Mouse (Mus musculus): ENCODE results near the gene Tnr.
A peak's percentile ranks its signal among the peaks of the same experiment; 100 is the strongest.

Tnr gene

DNA sequence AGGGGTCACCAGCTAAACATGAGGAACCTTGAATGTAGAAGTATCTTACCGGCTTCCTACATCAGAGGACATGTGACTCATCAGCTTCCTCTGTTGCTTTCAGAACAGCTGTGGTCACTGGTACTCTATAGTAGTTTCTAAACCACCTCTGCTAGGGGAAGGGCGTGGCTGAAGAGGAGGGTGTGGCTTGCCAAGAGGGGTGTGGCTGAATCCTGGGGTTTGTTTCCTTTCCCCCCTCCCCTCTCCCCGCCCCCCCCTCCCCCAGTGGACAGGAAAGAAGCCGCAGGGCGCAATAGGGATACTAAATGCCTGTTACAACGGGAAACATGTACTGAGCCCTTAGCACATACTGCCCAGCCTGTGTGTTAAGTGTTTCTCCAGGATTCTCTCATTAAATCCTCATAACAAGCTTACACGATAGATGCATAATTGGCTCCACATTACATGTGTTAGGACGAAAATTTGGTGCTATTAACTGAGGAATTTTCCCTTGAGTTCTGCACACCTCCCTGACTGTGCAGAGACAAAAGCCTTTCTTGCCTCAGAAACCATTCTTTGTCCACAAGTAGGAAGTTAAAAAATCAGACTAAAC lies 289.3 kb downstream of the Tnr start:
- peak; percentile 70 for DNase-seq

DNA sequence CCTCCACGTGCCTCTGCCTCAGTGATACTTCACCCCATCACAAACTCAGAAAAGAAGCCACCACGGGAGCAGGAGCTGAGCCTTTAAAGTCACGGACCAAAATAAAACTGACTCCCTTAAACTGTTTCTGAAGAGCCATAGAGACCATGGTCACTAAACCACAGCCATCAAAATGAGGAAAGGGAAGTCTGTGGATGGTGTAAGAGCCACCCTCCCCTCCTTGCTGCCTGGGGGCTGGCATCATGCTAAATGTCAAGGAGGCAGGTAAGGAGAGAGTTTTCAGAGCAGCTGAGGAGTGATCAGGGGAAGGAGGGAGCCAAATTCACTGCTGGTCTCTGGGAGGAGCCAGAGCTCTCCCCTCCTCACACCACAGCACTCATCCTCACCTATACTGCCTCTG lies 290.8 kb downstream of the Tnr start:
- DNase-seq: no peak

DNA sequence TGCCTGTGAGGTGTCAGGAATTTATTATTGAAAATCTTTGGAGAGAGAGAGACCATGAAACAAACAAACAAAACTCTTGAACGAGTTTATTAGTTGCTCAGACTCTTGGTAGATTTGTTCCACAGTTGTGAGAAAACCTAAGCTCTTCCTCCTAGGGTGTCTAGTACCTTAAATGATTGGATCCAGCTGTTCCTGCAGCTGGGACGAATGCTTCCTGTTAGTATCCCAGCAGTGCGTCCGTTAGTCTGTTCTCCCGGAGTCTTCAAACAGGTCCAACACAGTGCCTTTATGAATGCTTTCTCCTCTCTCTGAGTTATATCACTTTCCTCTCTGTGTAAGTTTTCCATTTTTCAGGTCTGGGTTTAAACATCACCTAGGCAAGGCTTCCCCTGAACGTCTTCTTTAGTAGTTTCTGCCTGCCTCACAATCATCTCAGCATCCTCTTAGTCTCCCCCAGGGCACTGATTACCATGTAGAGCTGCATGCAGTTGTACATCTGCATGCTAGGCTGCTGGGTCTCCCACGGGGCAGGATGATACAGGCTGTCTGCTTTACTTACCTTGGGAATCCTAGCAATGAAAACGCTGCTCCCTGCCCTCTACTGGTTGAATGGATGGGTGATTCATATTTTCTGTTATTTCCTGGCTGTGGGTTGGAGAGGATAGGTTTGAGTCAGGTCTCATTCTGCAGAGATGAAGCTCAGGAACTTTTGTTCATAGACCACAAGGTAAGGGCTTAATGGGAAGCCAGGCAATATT lies 293.2 kb downstream of the Tnr start:
- peak; percentile 11 for DNase-seq

DNA sequence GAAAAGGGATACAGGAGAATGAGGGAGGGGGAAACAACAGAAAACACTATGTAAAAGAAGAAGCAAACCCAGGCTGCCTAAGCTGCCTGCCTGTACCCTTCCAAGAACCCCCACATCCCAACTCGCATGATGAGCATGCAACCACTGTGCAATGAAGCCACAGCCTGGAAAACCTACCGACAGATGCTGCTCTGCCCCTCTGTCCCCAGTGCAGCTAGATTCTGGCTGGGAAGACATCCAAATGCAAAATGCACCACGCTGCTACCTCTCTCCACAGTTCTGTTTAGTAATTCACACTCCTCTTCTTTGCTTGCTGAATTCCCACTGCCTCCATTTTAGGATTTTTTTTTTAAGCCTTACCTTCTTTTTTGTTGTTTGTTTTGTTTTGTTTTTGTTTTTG lies 295.9 kb downstream of the Tnr start:
- DNase-seq: no peak

DNA sequence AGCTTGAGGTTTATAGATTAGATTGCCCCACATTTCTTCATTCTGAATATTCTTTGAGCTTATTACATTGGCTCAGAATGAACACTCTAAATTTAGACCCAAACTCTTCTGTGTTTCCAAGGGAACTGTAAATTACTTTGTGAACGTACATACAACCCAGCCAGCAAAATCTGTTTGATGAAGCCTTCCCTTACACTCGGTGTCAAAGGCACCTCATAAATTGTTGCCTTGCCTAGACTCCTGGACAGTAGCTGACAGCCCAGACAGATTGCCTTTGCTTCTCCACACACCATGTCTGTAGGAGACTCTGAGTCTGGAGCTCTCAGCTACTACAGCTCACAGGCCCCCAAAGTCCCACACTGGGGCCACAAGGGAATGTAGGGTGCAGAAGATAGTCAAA lies 298.8 kb downstream of the Tnr start:
- DNase-seq: no peak

DNA sequence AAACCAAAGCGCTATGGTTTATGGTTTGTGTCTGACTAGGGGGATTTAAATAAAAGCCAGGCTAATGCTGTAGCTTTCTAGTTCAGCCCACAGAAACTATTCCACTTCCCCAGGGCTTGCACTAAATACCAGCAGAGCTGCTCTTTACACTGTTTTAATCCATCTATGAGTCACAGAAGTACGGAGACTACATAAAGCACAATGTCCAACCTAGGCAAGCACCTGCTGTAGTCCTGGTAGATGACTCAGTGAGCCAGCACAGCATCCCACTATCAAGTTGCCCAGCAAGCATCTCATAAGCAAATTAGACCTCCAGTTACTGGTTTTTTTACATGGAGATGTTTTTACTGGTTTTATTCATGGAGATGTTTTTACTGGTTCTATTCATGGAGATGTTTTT lies 305.0 kb downstream of the Tnr start:
- DNase-seq: no peak

DNA sequence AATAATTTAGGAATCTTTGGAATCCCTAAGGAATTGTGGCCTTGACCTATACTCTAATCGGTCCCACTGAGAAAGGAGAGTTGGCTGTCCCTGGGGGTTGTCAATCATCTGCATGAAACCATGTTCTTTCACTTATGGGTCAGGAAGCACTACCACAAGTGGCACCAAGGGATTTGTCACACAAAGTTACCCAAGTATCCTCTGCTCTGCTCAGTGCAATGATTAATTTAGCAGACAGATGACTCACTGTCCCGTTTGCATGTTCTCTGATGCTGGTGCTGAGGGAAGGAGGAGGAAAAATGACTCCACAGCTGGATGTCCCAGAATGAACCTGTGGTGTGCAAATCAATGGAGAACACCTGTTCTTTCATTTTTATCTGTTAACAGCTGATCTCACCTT lies 309.6 kb downstream of the Tnr start:
- DNase-seq: no peak

DNA sequence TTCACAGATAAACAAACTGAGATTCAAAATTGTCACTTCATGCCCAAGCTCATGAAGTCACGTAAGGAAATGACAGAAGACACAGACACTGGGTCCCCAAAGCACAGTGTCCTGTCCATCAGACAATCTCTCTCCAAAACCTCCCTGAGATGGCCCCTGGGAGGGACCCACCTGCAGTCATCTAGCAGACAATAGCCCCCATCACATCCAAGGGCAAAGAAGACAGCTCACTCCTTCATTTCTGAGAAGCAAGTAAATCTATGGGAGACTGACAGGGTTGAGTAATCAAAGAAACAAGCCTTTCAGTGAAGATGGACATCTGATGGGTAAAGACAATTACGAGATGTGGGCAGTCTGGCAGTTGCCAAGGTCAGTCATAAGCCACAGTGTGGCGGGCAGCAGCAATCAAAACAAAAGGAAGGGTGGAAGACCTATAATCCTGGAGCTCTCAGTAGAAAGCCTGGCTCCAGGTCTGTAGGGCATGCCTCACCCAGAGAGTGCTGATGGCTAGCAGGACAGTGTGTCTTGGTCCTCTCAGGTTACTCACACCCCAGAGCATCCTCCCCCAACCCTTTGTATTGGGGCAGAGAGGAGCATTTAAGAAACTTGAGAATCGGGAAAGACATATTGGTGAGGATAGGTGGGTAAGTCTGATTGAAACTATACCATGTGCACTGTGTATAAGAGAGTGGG lies 310.2 kb downstream of the Tnr start:
- no peak for DNase-seq

DNA sequence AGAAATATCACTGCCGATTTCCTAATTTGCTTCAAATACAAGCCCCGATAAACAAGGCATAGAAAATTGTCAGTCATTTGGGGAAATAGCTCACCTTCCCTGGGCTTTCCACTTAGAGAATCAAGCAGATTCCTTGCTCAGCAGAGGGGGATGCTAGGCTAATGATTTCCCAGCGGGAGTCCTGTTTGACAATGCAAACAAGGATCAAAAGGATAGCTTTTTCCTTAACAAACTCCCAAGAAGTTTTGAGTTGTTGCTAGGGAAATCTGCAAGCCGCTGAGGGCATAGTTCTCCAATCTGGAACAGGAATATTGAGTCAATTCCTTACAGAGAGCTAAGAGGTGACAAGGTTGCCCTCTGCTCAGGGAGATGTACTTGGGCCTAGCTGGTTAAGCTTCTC lies 311.6 kb downstream of the Tnr start:
- DNase-seq: no peak

DNA sequence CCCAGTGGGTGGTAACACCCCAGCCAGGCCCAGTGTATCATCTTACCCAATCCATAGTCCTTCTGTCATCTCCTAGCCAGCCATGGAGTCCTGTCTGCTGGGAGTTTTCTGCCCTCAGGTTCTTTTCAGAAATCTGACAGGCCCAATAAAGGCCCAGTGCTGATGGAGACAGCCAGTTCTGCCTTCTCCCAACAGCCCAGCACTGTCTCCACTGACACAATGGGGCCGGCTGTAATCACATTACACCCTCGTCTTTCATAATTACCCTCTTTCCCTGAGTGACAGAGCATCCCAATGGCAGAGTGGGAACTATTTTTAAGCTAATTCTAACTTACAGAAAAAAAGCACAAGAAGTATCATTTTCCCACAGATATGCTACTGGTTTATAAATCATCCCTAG lies 316.8 kb downstream of the Tnr start:
- DNase-seq: no peak

DNA sequence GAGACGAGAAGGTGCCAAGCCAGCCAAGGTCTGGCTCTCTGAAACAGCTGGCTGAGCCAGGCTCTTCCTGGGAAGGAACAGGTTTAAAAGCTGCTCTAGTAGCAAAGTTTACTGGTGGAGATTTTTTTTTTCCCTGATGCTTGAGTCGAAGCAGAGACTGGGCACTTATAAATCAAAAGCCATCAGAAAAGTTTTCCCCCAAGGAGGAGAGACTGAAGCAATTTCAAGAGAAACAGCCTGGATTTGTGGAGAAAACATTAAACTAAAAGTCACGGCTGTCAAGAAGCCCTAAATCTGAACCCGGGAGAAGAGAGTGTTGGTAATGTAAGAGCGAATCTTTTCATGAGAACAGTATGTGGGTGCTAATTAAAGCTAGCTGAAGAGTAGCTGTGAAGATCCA lies 319.3 kb downstream of the Tnr start:
- no peak for DNase-seq

DNA sequence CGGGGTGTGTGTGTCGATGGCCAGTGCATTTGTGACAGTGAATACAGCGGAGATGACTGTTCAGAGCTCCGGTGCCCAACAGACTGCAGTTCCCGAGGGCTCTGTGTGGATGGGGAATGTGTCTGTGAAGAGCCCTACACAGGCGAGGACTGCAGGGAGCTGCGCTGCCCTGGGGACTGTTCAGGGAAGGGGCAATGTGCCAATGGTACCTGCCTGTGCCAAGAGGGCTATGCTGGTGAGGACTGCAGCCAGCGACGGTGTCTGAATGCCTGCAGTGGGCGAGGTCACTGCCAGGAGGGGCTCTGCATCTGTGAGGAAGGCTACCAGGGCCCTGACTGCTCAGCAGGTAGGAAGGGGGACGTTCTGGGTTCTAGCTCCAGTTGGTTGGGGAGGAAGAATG lies 328.5 kb downstream of the Tnr start:
- DNase-seq: peak; percentile 8

DNA sequence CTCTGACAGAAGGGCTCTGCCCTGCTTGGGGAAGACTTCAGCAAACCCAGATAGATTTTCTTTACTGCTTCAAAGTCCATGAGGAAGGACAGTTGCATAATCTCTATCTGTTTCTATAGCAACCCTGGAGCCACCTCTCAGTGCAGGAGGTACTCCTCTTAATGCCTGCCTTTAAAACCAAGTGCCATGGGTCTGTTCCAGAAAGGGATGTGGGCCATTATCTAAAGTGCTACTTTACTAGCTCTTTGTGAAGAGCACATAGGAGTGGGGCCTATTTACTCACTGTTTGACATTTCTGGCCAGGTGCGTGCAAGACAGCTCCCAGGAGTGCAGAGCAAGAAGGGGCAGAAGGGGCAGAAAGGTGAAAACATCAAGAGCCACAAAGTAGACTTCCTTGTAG lies 330.7 kb downstream of the Tnr start:
- no peak for DNase-seq

DNA sequence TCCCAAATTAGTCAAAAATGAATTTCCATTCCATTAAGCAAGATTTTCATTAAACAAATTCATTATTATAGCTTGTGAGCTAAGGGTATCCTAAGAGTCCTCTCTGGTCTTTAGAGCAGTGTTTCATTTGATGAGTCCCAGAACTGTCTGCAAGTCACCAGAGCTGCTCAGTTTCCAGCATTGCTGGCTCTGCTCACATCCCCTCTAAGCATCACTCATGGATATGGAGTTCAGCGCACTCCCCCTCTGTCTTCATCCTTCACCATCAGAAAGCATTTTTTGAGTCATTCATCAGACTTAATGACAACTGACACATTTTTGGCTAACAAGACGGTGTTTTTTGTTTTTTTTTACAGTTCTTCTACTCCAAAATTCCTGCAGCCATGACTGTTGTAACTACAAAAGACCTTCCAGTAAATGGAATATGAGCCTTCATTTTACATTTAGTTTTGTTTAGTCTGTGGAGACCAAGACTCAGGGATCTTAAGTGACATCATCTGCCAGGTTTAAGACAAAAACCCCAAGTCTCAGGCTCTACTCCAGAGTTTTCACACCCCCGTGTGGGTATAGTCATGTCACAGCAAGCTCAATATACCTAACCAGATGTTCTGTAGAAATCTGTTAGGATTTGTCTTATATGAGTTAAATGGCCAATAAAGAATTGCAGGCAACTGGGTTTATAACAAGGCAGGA lies 338.4 kb downstream of the Tnr start:
- no peak for DNase-seq

DNA sequence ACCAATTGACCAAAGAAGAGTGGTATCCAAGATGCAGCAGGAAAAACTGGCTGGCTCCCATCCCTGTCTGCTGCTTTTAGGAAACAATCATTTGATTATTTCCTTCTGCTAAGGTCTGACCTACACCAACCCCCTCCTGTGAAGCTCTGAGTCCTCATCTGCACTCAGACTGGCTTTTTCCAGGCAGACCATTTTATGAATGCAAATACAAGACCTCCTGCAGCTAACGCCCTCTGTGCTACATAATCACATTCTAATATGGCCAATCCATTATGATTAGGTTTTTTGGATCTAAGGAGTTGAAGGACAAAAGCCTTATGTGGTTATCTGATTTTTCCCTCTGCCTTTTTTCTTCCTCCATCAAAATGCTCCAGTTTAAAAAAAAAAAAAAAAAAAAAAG lies 342.1 kb downstream of the Tnr start:
- DNase-seq: no peak

DNA sequence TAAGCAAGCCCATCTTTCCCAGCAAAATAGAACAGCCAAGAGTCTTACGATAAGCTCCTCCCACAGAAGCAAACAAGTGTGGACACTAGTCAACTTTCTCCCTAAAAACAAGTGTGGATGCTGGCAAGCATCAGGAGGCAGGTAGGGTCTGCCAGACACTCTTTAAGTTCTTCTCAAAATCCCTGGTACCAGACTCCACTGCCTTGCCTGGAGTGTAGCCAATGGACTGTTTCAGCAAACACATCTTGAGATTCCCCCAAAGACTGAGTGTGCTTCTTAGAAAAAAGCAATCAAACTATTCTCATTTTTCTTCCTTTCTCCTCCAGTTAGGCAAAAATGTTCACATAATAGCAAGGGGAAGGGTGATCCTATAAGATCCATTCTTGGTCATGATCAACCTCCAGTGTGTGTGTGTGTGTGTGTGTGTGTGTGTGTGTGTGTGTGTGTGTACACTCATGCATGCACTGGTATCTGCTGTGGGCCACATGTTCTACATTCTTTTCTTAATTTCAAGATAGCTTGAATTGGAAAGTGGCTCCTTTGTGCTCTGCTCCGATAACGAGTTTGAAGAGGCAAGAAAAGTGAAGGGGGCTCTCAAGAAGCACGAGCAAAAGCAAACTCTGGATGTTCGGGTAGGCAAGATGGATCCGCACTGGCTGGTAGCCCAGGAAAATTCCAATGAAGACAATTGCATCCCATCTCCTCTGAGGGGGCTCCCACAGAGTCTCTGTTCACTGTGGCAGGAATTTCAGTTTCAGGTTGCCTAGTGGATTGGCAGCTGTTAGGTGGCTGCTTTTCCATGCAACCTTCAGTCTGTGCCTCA lies 346.3 kb downstream of the Tnr start:
- no peak for DNase-seq

DNA sequence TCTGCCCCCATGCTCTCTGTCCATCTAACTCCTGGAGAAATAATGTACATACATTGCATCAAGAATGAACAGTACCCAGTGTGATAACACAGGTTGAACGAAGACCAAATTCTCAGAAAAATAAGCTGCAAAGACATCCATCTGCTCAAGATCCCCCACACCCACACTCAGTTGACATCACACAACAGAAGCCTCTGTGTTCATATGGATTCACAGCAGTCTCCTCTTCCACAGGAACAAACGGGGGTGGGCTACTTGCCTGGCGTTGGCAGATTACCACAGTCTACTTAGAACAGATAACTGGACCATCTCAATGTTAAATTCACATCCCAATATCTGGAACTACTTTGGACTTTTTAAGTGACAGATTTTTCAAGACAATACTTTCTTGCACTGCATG lies 349.3 kb downstream of the Tnr start:
- no peak for DNase-seq

DNA sequence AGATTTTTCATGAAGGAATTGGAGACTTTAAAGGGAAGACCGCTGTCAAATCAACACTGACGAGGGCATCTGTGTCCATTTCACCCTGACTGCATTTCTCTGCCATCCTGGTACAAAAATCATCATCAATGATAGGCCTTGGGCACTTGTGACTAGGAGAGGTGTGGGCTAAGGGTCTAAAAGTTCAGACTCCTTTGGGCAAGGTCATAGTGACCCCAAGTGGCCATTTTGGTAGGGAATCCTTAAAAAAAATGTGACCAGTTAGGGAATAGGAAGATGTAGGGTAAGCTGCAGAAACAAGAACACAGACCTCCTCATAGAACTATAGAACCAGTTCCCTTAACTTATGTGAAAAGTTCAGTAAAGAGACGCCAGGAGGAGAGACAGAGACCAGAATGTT lies 355.1 kb downstream of the Tnr start:
- DNase-seq: no peak

DNA sequence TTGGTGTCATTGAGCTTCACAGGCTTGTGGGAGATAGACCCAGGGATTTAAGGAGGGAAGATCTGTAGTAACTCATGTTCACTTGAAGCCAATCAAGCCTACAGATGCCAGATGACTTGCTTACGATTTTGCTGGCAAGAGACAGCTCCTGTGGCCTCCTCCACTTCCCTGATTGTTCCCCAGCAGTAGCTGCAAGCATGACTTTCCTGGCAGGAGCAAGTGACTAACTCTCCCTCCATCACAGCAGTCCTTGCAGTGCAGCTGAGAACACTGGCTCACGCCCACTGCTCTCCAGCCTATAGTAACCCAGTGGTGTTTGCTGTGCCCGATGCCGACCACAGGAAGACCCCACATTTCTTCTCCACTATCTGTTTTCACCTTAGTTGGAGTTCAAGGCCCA lies 356.3 kb downstream of the Tnr start:
- DNase-seq: no peak

DNA sequence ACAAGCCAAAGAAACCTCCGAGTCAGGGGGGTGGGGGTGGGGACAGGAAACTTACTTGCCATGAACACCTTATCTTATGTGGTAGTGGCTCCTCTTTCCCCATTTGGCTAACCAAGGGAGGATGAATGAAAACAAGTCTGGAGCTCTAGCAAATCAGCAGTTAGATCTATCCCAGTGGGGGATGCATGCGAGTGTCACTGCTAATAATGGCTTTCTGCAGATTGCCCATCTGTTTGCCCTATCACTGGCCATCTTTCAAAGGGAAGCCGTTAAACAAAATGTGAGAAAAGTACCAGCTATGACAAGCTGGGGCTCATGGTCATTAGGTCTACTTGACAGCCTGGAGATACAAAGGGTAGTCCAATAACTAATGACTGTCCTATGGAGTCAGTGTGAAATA lies 361.9 kb downstream of the Tnr start:
- no peak for DNase-seq

DNA sequence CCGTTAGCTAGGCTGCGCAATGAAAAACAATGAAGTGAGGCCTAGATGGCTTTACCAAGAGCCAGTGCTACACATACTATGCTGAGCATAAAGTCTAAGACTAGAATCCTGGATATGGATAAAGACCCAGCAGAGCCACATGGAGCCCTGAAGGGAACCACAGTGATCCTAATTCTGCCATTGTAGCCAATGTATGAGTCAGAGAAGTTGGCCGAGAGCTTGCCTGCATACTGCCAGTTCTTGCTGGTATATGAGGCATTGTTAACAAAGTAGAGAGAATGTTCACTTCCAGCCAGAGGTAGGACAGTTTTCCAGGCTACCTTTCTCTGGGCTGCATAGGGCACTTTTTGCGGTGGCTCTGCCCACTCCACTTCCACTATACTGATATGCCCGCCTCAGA lies 365.0 kb downstream of the Tnr start:
- no peak for DNase-seq

DNA sequence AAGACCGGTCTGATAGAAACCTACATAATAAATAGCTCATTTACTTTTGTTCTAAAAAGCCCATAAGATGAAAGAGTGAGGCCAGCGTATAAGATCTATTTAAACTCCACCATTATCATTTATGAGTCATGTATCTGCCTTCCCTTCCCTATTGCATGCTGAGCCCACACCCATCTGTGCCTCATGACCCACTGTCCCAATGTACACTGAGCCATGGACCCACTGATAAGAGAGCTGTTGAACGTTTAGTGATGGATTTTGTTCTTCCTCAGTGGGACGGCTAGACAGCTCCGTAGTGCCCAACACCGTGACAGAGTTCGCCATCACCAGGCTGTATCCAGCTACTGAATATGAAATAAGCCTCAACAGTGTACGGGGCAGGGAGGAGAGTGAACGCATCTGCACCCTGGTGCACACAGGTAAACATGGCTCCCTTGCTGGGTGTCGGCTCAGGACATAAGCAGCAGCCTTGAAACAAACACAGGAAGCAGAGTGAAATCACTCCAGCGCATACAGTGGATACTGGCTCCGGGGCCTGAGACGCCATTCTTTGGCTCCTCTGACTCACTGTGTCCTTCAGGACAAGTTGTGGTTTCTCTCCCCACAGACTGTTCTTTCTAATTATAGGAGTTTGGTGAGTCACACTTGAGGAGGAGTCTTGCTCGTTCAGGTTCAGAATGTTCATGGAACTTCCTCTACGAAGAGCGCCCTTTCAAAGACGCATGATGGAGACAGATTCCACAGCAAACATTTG lies 365.6 kb downstream of the Tnr start:
- DNase-seq: peak; percentile 10
